Mouse (Mus musculus): Measurements from ENCODE around the gene Alox5. TPM values are rescaled to one million over a fixed set of nuclear protein-coding genes. Genes with fewer than 3 reads are reported as not detected.
A peak's percentile ranks its signal among the peaks of the same experiment; 100 is the strongest.
"Not testable (repeated sequence)": the region's sequence is repeated elsewhere in the genome, so short reads cannot be mapped to it uniquely, and the experiment has no call there.

The Alox5 gene
- polyA plus RNA-seq (2011; ENCODE audit: insufficient read length, low read depth, missing spikeins) = 0.44 TPM in 1 of 2 replicates, not detected in the other

GRCm38 (mm10) chr6:116460544-116461283, at the start of gene Alox5:
TSS of gene Alox5 (minus strand) at chr6:116461178.
- no peak for TF ChIP-seq POLR2A (IDR thresholded peaks at IDR 0.05; ENCODE audit: low read depth, low read length)
- TF ChIP-seq CTCF (IDR thresholded peaks at IDR 0.05; ENCODE audit: borderline replicate concordance, insufficient read depth, low read length) = no peak
- no peak within 1 kb of the TSS for H3K27ac ChIP-seq (ENCODE audit: insufficient read depth, low read length)
- H3K4me3 ChIP-seq (ENCODE audit: insufficient read depth, low read length) = peak within 1 kb of the TSS; percentile 15
- H3K4me1 ChIP-seq (ENCODE audit: control insufficient read depth, insufficient read depth, low read length) = no peaks in the 10 kb centered on the region

DNA sequence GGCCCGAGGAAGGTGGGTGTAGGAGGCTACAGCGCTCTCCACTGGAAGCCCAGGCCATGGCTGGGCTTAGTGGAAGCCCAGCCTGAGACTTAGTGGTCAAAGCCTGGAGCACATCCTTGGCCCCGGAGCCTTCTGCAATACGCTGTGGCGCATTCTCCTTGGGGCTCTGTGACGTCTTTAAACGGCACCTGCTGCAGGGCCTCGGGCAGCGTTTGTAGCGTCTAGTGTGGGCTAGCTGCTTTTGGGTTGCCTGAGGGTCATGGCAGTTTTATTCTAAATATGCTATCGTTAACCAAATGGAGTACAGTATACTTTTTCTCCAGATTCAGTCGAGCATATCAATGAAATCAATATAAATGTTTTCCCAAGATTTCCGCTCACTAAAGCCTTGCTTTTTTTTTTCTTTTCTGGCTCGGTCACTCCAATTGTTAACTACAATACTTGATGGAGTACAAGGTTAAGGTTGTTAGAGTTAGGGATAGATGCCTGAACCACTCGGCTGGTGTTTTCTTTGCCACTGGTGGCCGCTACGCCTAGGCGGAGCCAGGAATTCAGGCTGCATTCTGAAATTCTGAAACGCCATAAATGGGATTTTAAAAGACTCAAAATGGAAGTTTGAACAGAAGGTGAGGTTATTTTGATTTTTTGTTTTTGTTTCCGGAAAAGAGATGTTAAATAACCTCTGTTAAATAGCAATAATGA, 45.5 kb upstream of the Alox5 start, which contains the start of gene Olfr212:
Gene Olfr212 (plus strand): TSS at position 215 of the 702 bp plus-strand sequence.
- not testable (repeated sequence) for H3K27ac ChIP-seq (ENCODE audit: insufficient read depth, low read length); H3K4me3 ChIP-seq (ENCODE audit: insufficient read depth, low read length); H3K4me1 ChIP-seq (ENCODE audit: control insufficient read depth, insufficient read depth, low read length)

- Histone ChIP-seq H3K27ac (ENCODE audit: insufficient read depth, low read length) (no peak overlapping the region), H3K4me1 (ENCODE audit: control insufficient read depth, insufficient read depth, low read length) (no peaks in the 10 kb centered on the region), H3K4me3 (ENCODE audit: insufficient read depth, low read length) (no peak overlapping the region)
- no peak for TF ChIP-seq POLR2A (IDR thresholded peaks at IDR 0.05; ENCODE audit: low read depth, low read length)
- TF ChIP-seq CTCF (IDR thresholded peaks at IDR 0.05; ENCODE audit: borderline replicate concordance, insufficient read depth, low read length) = no peak
These were observed 35.0 kb upstream of the Alox5 start for GRCm38 (mm10) chr6:116495960-116496359.

DNA sequence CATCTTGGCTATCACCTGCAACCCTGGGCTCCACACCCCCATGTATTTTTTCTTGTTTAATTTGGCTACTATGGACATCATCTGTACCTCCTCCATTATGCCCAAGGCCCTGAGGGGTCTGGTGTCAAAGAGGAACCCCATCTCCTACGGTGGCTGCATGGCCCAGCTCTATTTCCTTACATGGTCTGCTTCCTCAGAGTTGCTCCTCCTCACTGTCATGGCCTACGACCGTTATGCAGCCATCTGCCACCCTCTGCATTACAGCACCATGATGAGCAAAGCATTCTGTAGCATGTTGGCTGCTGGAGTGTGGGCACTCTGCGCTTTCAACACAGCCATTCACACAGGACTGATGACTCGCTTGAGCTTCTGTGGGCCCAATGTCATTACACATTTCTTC, 32.8 kb upstream of the Alox5 start:
- no peak overlapping the region for H3K4me3 ChIP-seq (ENCODE audit: insufficient read depth, low read length)
- no peak overlapping the region for H3K27ac ChIP-seq (ENCODE audit: insufficient read depth, low read length)
- no peak for TF ChIP-seq POLR2A (IDR thresholded peaks at IDR 0.05; ENCODE audit: low read depth, low read length)
- TF ChIP-seq CTCF (IDR thresholded peaks at IDR 0.05; ENCODE audit: borderline replicate concordance, insufficient read depth, low read length) = no peak
- H3K4me1 ChIP-seq (ENCODE audit: control insufficient read depth, insufficient read depth, low read length) = no peaks in the 10 kb centered on the region

- no peak for TF ChIP-seq POLR2A (IDR thresholded peaks at IDR 0.05; ENCODE audit: low read depth, low read length)
- TF ChIP-seq CTCF (IDR thresholded peaks at IDR 0.05; ENCODE audit: borderline replicate concordance, insufficient read depth, low read length) = no peak
These were observed 27.8 kb upstream of the Alox5 start, which contains the start of gene Olfr211 for GRCm38 (mm10) chr6:116488791-116489190. TSS of gene Olfr211 (plus strand) at chr6:116489091.

DNA sequence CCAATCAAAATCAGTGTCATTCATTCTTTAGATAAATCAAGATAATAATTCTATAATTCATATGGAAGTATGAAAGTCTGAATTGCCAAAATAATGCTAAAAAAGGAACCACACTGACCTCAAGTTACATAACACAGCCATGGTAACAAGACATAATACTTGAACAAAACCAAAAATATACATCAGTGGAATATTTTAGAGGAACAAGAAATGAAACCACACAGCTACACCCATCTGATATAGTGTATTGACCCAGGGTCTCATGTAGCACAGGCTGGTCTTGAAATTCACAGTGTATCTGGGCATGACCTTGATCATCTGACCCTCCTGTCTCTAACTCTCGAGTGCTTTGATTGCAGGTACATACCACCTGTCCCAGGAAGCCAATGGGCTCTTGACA, 25.9 kb upstream of the Alox5 start:
- TF ChIP-seq POLR2A (IDR thresholded peaks at IDR 0.05; ENCODE audit: low read depth, low read length) (no peak), CTCF (IDR thresholded peaks at IDR 0.05; ENCODE audit: borderline replicate concordance, insufficient read depth, low read length) (no peak)
- no peak overlapping the region for H3K27ac ChIP-seq (ENCODE audit: insufficient read depth, low read length)
- H3K4me3 ChIP-seq (ENCODE audit: insufficient read depth, low read length) = no peak overlapping the region
- H3K4me1 ChIP-seq (ENCODE audit: control insufficient read depth, insufficient read depth, low read length) = no peaks in the 10 kb centered on the region

More at GRCm38 (mm10) chr6:116488791-116489190, 27.8 kb upstream of the Alox5 start, which contains the start of gene Olfr211:
- no peaks in the 10 kb centered on the region for H3K4me1 ChIP-seq (ENCODE audit: control insufficient read depth, insufficient read depth, low read length)
- H3K4me3 ChIP-seq (ENCODE audit: insufficient read depth, low read length) = no peak within 1 kb of the TSS
- no peak within 1 kb of the TSS for H3K27ac ChIP-seq (ENCODE audit: insufficient read depth, low read length)

GRCm38 (mm10) chr6:116485081-116485480, 24.1 kb upstream of the Alox5 start:
- no peak overlapping the region for H3K27ac ChIP-seq (ENCODE audit: insufficient read depth, low read length)
- no peaks in the 10 kb centered on the region for H3K4me1 ChIP-seq (ENCODE audit: control insufficient read depth, insufficient read depth, low read length)
- TF ChIP-seq POLR2A (IDR thresholded peaks at IDR 0.05; ENCODE audit: low read depth, low read length) = no peak
- TF ChIP-seq CTCF (IDR thresholded peaks at IDR 0.05; ENCODE audit: borderline replicate concordance, insufficient read depth, low read length) = no peak
- no peak overlapping the region for H3K4me3 ChIP-seq (ENCODE audit: insufficient read depth, low read length)

GRCm38 (mm10) chr6:116468081-116468480, 7.1 kb upstream of the Alox5 start:
- TF ChIP-seq POLR2A (IDR thresholded peaks at IDR 0.05; ENCODE audit: low read depth, low read length) (no peak), CTCF (IDR thresholded peaks at IDR 0.05; ENCODE audit: borderline replicate concordance, insufficient read depth, low read length) (no peak)
- Histone ChIP-seq H3K4me3 (ENCODE audit: insufficient read depth, low read length) (no peak overlapping the region), H3K27ac (ENCODE audit: insufficient read depth, low read length) (no peak overlapping the region), H3K4me1 (ENCODE audit: control insufficient read depth, insufficient read depth, low read length) (no peaks in the 10 kb centered on the region)

DNA sequence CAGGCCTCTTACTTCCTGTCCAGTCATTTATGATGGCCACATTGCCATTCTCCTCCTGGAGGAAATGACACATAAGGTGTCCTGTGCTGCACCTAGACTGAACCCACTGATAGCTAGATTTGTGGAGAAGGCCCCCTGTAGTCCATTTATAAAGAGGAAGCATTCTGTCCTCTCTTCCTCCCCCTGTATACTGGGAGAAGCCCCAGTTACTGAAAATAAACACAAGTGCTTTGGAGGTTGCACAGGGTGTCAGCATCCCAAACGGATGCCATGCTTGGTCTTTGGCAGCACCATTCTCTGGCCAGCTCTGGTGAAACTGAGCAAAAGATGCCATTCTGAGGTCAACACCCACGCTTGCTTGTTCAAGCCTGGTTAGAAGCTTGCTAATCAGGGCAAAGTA, 1.7 kb downstream of the Alox5 start:
- TF ChIP-seq POLR2A (IDR thresholded peaks at IDR 0.05; ENCODE audit: low read depth, low read length) (no peak), CTCF (IDR thresholded peaks at IDR 0.05; ENCODE audit: borderline replicate concordance, insufficient read depth, low read length) (no peak)
- no peak overlapping the region for H3K4me3 ChIP-seq (ENCODE audit: insufficient read depth, low read length)
- no peaks in the 10 kb centered on the region for H3K4me1 ChIP-seq (ENCODE audit: control insufficient read depth, insufficient read depth, low read length)
- no peak overlapping the region for H3K27ac ChIP-seq (ENCODE audit: insufficient read depth, low read length)

GRCm38 (mm10) chr6:116458728-116459127, 2.2 kb downstream of the Alox5 start:
- TF ChIP-seq POLR2A (IDR thresholded peaks at IDR 0.05; ENCODE audit: low read depth, low read length) = no peak
- no peak for TF ChIP-seq CTCF (IDR thresholded peaks at IDR 0.05; ENCODE audit: borderline replicate concordance, insufficient read depth, low read length)
- no peak overlapping the region for H3K4me3 ChIP-seq (ENCODE audit: insufficient read depth, low read length)

More at GRCm38 (mm10) chr6:116458728-116459127, 2.2 kb downstream of the Alox5 start:
- H3K27ac ChIP-seq (ENCODE audit: insufficient read depth, low read length) = no peak overlapping the region
- no peaks in the 10 kb centered on the region for H3K4me1 ChIP-seq (ENCODE audit: control insufficient read depth, insufficient read depth, low read length)
